Mouse (Mus musculus) forebrain, embryonic 11.5 days (tissue): ENCODE results near the gene Mettl6. TPM values are rescaled to one million over a fixed set of nuclear protein-coding genes. Genes with fewer than 3 reads are reported as not detected.

Experiments used
- ATAC-seq: fragments of 200-750 bp; cut with Nextera tagmentation; replicated peaks from 2 replicates; pipeline ENCODE4 v1.8.0; 2017; ENCODE audit warnings: moderate TSS enrichment; ENCODE audit not compliant: low FRiP score
- DNase-seq: peaks from one replicate; pipeline ENCODE4 v3.0.0-alpha.2; 2017; ENCODE audit warnings: low spot score
- H3K27ac ChIP-seq: fragments of 300-500 bp; sonication (generic); 2 replicates; pipeline ENCODE4 v1.5.1; 2014; ENCODE audit warnings: low read depth, low read length
- H3K27me3 ChIP-seq: fragments of 300-500 bp; sonication (generic); 2 replicates; pipeline ENCODE4 v1.6.1; 2014; ENCODE audit warnings: mild to moderate bottlenecking, low read length, mixed read lengths; ENCODE audit not compliant: control insufficient read depth, insufficient read depth
- H3K36me3 ChIP-seq: fragments of 300-500 bp; sonication (generic); 2 replicates; pipeline ENCODE4 v1.6.1; 2014; ENCODE audit warnings: mild to moderate bottlenecking, low read length, moderate library complexity, mixed read lengths; ENCODE audit not compliant: control insufficient read depth, insufficient read depth
- H3K4me1 ChIP-seq: fragments of 300-500 bp; sonication (generic); replicated peaks from 2 replicates; pipeline ENCODE4 v1.6.1; 2014; ENCODE audit warnings: low read length, mixed read lengths; ENCODE audit not compliant: control insufficient read depth, insufficient read depth
- H3K4me2 ChIP-seq: fragments of 300-500 bp; sonication (generic); 2 replicates; pipeline ENCODE4 v1.6.1; 2014; ENCODE audit warnings: low read depth, mild to moderate bottlenecking, low read length, moderate library complexity, mixed read lengths; ENCODE audit not compliant: severe bottlenecking
- H3K4me3 ChIP-seq: fragments of 300-500 bp; sonication (generic); 2 replicates; pipeline ENCODE4 v1.5.1; 2014; ENCODE audit warnings: low read depth, low read length
- H3K9ac ChIP-seq: fragments of 300-500 bp; sonication (generic); 2 replicates; pipeline ENCODE4 v1.6.1; 2014; ENCODE audit warnings: low read length
- H3K9me3 ChIP-seq: fragments of 300-500 bp; sonication (generic); 2 replicates; pipeline ENCODE4 v1.6.1; 2016; ENCODE audit warnings: low read length, mixed read lengths; ENCODE audit not compliant: control insufficient read depth
- WGBS: fragments of 180-500 bp; shearing (Covaris S2); extraction: QIAGEN DNeasy Blood & Tissue Kit; methylation state at CpG from one replicate; pipeline ENCODE4 v1.1.7; 2014; 5-methylcytosine and 5-hydroxymethylcytosine counted together
- polyA plus RNA-seq: library from polyadenylated mRNA; unstranded; fragments of >200 nt; fragmentation: Nextera tagmentation; extraction: Ambion mirVana; gene quantifications from 2 replicates; pipeline ENCODE4 v1.2.1, GENCODE M21; 2014

Mettl6 gene
- polyA plus RNA-seq, 1 experiment from 2014 or later = 89.8 TPM

DNA sequence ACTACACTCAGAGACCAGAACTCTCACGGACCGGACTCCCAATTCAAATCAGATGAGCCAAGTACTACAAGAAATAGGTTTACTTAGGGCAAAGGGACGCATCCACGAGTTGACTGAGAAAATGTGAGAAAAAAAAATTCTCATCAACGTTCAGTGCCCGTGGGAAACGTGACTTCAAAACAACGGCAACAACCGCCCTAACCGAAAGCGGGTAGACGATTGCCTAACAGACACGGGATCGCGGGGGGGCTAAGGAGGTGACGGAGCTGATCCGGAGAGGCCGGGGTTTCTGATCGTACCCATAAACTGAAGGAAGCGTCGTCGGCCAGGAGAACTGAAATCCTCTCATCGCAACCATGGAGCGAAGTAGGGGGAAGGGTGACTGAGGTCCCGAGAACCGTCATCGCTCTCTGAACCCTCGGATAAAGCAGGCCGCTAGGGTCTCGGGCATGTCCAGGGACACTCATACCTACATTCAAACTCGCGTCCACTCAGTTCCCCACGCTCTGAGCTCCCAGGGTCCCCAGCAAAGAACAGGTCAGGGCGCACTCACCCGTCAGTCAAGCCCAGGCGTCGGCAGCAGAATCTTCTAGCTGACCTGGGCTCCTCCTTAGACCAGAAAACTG, 378 bp downstream of the Mettl6 start, which contains the start of gene Eaf1:
Gene Eaf1 (plus strand): TSS at position 51 of the 626 bp plus-strand sequence.
- Histone ChIP-seq H3K4me3 (peak within 1 kb of the TSS; percentile 92), H3K36me3 (no peaks in the 10 kb centered on the region; the same call in 1 of the 2 replicates), H3K9me3 (no peaks in the 10 kb centered on the region), H3K27ac (peak within 1 kb of the TSS; percentile 61), H3K27me3 (no peaks in the 10 kb centered on the region), H3K9ac (peak within 1 kb of the TSS; percentile 93), H3K4me2 (peak within 1 kb of the TSS; percentile 93), H3K4me1 (peaks cover 12% of the 10 kb centered on the region)
- 2% methylated on average over 37 of the region's 37 CpGs for WGBS
- no peak for DNase-seq
- ATAC-seq = peak; percentile 61; the same call in 1 of the 2 replicates

DNA sequence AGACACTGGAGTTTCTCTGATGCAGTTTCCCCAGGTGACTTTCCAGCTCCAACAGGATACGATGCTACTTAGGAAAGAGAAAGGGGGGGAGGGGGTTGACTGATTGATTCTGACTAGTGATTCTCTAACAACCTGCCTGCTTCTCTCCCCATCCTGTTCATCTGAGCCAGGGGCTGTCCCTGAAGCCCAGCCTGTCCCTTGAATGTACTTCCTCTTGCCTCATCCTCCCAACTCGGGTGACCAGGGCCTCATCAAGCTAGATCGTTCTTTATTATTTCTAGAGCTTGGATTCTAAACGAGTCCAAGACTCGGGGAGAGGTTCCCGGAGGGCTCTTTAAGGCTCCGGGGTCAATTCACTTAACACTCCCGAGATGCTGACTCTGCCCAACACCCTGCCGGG, 939 bp downstream of the Mettl6 start:
- Histone ChIP-seq H3K9ac (peak overlapping the region; percentile 93), H3K4me2 (peak overlapping the region; percentile 93), H3K36me3 (peaks cover 2% of the 10 kb centered on the region; the same call in 1 of the 2 replicates), H3K4me3 (peak overlapping the region; percentile 92), H3K27ac (no peak overlapping the region), H3K27me3 (no peaks in the 10 kb centered on the region), H3K9me3 (no peaks in the 10 kb centered on the region), H3K4me1 (peaks cover 12% of the 10 kb centered on the region)
- DNase-seq (no peak), ATAC-seq (no peak)
- WGBS = 49% methylated on average over 9 of the region's 9 CpGs

DNA sequence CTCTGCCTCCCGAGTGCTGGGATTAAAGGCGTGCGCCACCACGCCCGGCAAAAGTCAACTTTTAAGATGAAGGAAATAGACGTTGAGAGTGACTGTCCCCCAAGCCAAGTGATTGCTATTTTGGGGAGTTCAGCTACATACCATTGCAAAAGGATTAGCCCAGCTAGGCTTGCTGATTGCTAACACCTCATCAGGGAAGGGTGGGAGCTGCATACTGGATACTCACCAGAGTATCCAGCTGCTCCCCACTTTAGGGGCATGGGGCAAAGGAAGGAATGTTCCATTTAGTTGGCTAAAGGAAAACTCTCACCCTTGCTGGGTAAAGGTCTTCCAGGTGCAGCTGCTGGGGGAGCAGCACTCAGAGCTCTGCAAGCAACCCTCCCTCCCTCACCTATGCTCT, 6.8 kb downstream of the Mettl6 start:
- WGBS = 92% methylated on average over 6 of the region's 6 CpGs

DNA sequence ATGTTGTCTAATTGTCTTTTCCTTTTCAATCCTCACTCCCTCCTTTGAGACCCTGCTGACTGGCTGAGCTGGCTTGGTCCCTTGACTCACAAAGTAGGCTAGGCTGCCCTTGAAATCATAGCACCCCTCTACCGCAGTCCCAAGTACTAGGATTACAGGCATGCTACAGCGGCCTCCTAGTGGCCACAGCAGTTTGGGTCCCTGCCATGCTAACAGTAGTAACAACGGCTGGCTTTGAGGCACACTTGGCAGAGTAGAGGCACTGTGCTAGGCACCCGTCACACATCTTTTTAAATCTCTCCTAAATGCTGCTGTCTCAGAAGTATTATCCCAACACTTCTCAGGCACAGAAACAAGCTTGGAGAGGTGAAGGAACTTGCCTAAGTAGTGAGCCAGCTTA, 8.4 kb downstream of the Mettl6 start:
- Histone ChIP-seq H3K4me3 (no peak overlapping the region), H3K9ac (no peak overlapping the region), H3K4me2 (no peak overlapping the region), H3K9me3 (no peaks in the 10 kb centered on the region), H3K4me1 (no peaks in the 10 kb centered on the region), H3K36me3 (peaks cover 9% of the 10 kb centered on the region; the same call in 1 of the 2 replicates), H3K27me3 (no peaks in the 10 kb centered on the region), H3K27ac (no peak overlapping the region)
- 86% methylated on average over 4 of the region's 4 CpGs for WGBS
- no peak for ATAC-seq
- no peak for DNase-seq

More for the DNA sequence above, 6.8 kb downstream of the Mettl6 start:
- ATAC-seq (no peak), DNase-seq (no peak)
- Histone ChIP-seq H3K36me3 (peaks cover 6% of the 10 kb centered on the region; the same call in 1 of the 2 replicates), H3K4me3 (no peak overlapping the region), H3K27me3 (no peaks in the 10 kb centered on the region), H3K9me3 (no peaks in the 10 kb centered on the region), H3K4me1 (no peaks in the 10 kb centered on the region), H3K4me2 (no peak overlapping the region), H3K27ac (no peak overlapping the region), H3K9ac (no peak overlapping the region)

DNA sequence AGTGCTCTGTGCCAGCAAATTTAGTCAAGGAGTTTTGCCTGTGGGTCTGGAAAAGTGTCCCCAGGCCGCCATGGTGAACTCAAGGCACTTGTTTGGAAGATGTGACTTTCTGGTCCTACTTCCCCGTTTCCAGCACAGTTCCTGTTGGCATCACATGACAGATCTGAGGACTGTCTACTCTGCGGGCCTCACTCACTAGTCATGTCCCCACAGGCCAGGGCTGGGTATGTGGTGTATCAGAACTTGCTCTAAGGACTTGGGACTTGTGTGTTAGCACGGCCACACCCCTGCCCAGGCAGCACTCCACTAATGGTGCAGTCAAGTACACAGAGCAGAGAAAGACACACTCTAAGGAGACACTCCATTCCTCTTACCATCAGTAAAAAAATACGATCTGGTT, 12.4 kb downstream of the Mettl6 start:
- Histone ChIP-seq H3K36me3 (peaks cover 9% of the 10 kb centered on the region; the same call in 1 of the 2 replicates), H3K9me3 (no peaks in the 10 kb centered on the region), H3K4me3 (no peak overlapping the region), H3K27ac (no peak overlapping the region), H3K27me3 (no peaks in the 10 kb centered on the region), H3K4me2 (no peak overlapping the region), H3K9ac (no peak overlapping the region), H3K4me1 (no peaks in the 10 kb centered on the region)
- ATAC-seq (no peak), DNase-seq (no peak)
- 85% methylated on average over 5 of the region's 5 CpGs for WGBS

DNA sequence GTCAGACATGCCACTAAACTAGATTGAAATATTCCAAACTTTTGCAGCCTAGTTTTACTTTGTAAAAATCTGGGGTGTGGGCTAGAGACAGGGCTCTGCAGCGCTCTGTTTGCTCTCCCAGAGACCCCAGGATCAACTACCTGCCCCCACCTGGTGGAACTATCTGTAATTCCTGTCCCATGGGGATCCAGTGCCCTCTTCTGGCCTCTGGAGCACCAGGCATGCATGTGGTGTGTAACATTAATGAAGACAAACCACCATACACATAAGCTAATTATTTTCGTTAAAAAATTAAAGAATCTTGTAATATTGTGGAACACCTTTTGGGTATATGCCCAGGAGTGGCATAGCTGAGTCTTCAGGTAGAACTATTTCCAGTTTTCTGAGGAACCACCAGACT, 21.5 kb downstream of the Mettl6 start:
- DNase-seq (no peak), ATAC-seq (no peak)
- Histone ChIP-seq H3K27me3 (no peaks in the 10 kb centered on the region), H3K4me1 (no peaks in the 10 kb centered on the region), H3K36me3 (no peaks in the 10 kb centered on the region), H3K9ac (no peak overlapping the region), H3K27ac (no peak overlapping the region), H3K4me2 (no peak overlapping the region), H3K4me3 (no peak overlapping the region), H3K9me3 (no peaks in the 10 kb centered on the region)
- WGBS = 71% methylated on average over 2 of the region's 2 CpGs

DNA sequence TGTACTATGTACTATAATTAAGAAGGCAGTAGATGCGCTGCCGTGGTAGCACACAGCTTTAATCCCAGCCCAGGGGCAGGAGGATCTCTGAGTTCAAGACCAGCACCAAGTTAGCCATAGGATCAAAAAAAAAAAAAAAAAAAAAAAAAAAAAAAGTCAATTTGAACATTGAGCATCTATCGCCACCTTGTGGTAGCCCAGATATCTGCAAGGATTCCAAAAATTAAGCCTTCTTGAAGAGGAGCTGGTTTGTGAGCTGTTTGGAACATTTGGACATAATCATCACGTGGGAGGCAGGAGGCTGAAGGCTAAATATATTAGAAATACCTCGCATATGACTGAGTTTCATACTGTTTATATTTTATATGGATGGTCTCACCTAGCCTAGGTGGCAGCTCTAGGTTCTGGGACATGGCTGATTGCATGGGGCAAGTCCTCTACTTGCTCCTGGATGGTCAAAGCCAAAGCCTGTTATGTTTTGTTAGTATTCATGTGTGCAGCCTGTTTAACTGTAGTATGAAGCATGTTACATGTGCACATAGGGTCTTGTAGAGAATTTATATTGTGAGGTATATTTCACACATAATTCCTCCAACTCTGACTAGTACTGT, 22.3 kb downstream of the Mettl6 start:
- H3K4me1 ChIP-seq = no peaks in the 10 kb centered on the region
- no peak overlapping the region for H3K4me3 ChIP-seq
- ATAC-seq (no peak), DNase-seq (peak; percentile 63)
- 12% methylated on average over 5 of the region's 5 CpGs for WGBS
- no peaks in the 10 kb centered on the region for H3K36me3 ChIP-seq
- no peak overlapping the region for H3K9ac ChIP-seq
- no peak overlapping the region for H3K4me2 ChIP-seq
- no peaks in the 10 kb centered on the region for H3K9me3 ChIP-seq
- H3K27ac ChIP-seq = no peak overlapping the region
- H3K27me3 ChIP-seq = no peaks in the 10 kb centered on the region

DNA sequence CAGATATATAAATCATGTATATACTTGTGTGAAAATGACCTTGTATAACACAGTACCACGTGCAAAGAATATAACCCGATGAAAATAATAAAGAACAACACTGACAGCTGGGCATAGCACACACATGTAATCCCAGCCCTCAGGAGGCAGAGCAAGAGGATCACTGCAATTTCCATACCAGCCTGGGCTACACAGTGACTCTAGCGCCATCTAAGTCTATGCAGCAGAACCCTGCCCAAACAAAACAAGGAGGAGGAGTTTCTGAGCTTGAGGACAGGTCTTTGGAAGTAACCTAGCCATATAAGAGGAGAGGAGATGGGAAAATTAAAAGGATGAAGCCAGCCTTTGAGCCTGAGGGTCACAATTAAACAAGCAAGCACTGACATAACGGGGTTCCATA, 25.1 kb downstream of the Mettl6 start:
- no peak for ATAC-seq
- Histone ChIP-seq H3K4me1 (no peaks in the 10 kb centered on the region), H3K4me2 (no peak overlapping the region), H3K27me3 (no peaks in the 10 kb centered on the region), H3K9me3 (no peaks in the 10 kb centered on the region), H3K9ac (no peak overlapping the region), H3K4me3 (no peak overlapping the region), H3K27ac (no peak overlapping the region), H3K36me3 (no peaks in the 10 kb centered on the region)
- DNase-seq = no peak
- WGBS = 55% methylated on average over 4 of the region's 4 CpGs

DNA sequence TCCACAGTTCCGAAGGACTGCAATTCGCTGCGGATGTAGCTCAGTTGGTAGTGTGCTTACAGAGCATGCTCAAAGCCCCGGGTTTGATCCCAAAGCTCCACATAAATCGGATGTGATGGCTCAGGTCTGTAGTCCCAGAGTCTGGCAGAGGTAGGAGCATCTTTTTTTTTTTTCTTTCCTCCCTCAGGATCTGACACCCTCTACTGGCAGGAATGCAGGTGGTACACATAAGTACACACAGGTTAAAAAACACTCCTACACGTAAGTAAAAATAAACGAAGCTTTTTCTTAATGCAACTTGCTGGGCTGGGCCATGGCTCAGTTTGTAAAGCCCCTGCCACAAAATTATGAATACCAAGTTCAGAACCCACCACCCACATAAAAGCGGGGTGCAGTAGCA, 30.7 kb downstream of the Mettl6 start:
- Histone ChIP-seq H3K9ac (no peak overlapping the region), H3K27ac (no peak overlapping the region), H3K27me3 (no peaks in the 10 kb centered on the region), H3K4me1 (no peaks in the 10 kb centered on the region), H3K36me3 (no peaks in the 10 kb centered on the region), H3K4me3 (no peak overlapping the region), H3K4me2 (no peak overlapping the region), H3K9me3 (no peaks in the 10 kb centered on the region)
- ATAC-seq = no peak
- DNase-seq = no peak
- WGBS = 60% methylated on average over 8 of the region's 8 CpGs
